Mouse (Mus musculus): ENCODE measurements around the gene Rasa4. TPM values are rescaled to one million over a fixed set of nuclear protein-coding genes. Genes with fewer than 3 reads are reported as not detected.
"Not testable (repeated sequence)": the region's sequence is repeated elsewhere in the genome, so short reads cannot be mapped to it uniquely, and the experiment has no call there.

Rasa4 gene
- polyA plus RNA-seq, 1 experiment from 2014 or later, result 2.3 TPM

- Histone ChIP-seq H3K9me3 (replicated peaks; ENCODE audit: control insufficient read depth, low read length) (no peaks in the 10 kb centered on the region; the same call in 1 of the 2 replicates), H3K9ac (ENCODE audit: low read length) (no peak overlapping the region), H3K4me1 (ENCODE audit: control insufficient read depth, insufficient read depth, low read length) (no peaks in the 10 kb centered on the region), H3K4me2 (ENCODE audit: low read depth, low read length) (no peak overlapping the region), H3K36me3 (ENCODE audit: control insufficient read depth, insufficient read depth) (peaks cover 20% of the 10 kb centered on the region), H3K27ac (ENCODE audit: low read length) (no peak overlapping the region), H3K27me3 (ENCODE audit: control insufficient read depth, insufficient read depth, low read length) (no peaks in the 10 kb centered on the region), H3K4me3 (ENCODE audit: low read length) (no peak overlapping the region)
- ATAC-seq (replicated peaks; ENCODE audit: extremely low read depth, insufficient read depth, low FRiP score), result no peak
- 85% methylated on average over 5 of the region's 5 CpGs for WGBS
Measured at GRCm38 (mm10) chr5:136142746-136143145, 59.0 kb downstream of the Rasa4 start.

DNA sequence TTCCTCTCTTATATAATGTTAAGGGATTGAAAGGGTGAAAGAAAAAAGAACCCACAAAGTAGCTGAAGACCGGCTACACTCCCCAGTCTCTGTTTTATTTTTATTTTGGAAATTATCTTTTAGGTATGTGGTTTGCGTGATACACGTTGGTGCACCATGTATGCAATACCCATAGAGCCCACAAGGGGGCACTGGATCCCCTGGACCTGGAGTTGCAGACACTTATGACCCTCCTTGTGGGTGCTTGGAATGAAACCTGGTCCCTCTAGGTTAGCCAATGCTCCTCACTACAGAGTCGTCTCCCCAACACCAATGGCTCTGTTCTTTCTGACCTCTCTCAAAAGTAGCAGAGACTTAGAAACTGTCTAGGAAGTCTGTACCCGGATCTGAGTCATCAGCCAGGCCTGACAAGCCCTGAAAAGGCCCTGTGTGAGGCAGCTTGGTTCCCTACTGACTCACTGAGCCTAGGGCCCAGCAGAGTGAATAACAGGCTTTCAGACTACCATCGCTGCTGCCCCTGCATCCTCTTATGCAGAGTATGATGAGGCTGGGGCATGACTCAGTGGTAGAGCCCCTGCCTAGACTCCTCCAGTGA is 59.5 kb downstream of the Rasa4 start:
- ATAC-seq (replicated peaks; ENCODE audit: extremely low read depth, insufficient read depth, low FRiP score), result no peak
- Histone ChIP-seq H3K4me2 (ENCODE audit: low read depth, low read length) (no peak overlapping the region), H3K4me3 (ENCODE audit: low read length) (no peak overlapping the region), H3K27me3 (ENCODE audit: control insufficient read depth, insufficient read depth, low read length) (no peaks in the 10 kb centered on the region), H3K4me1 (ENCODE audit: control insufficient read depth, insufficient read depth, low read length) (no peaks in the 10 kb centered on the region), H3K9ac (ENCODE audit: low read length) (no peak overlapping the region), H3K9me3 (replicated peaks; ENCODE audit: control insufficient read depth, low read length) (no peaks in the 10 kb centered on the region; the same call in 1 of the 2 replicates), H3K27ac (ENCODE audit: low read length) (no peak overlapping the region), H3K36me3 (ENCODE audit: control insufficient read depth, insufficient read depth) (peaks cover 20% of the 10 kb centered on the region)
- WGBS, result 87% methylated on average over 6 of the region's 6 CpGs

- H3K9ac ChIP-seq (ENCODE audit: low read length), result no peak overlapping the region; the same call in 1 of the 2 replicates
- WGBS, result 60% methylated on average over 12 of the region's 12 CpGs
- no peaks in the 10 kb centered on the region for H3K4me1 ChIP-seq (ENCODE audit: control insufficient read depth, insufficient read depth, low read length)
- H3K4me2 ChIP-seq (ENCODE audit: low read depth, low read length), result no peak overlapping the region
- H3K36me3 ChIP-seq (ENCODE audit: control insufficient read depth, insufficient read depth), result peaks cover 16% of the 10 kb centered on the region
- no peak overlapping the region for H3K4me3 ChIP-seq (ENCODE audit: low read length)
- no peak overlapping the region for H3K27ac ChIP-seq (ENCODE audit: low read length)
- no peak for ATAC-seq (replicated peaks; ENCODE audit: extremely low read depth, insufficient read depth, low FRiP score)
- H3K9me3 ChIP-seq (replicated peaks; ENCODE audit: control insufficient read depth, low read length), result no peaks in the 10 kb centered on the region; the same call in 1 of the 2 replicates
- no peaks in the 10 kb centered on the region for H3K27me3 ChIP-seq (ENCODE audit: control insufficient read depth, insufficient read depth, low read length)
Measured at GRCm38 (mm10) chr5:136144606-136145430, 61.1 kb downstream of the Rasa4 start.

- Histone ChIP-seq H3K4me2 (ENCODE audit: low read depth, low read length) (no peak overlapping the region), H3K4me3 (ENCODE audit: low read length) (no peak overlapping the region), H3K4me1 (ENCODE audit: control insufficient read depth, insufficient read depth, low read length) (no peaks in the 10 kb centered on the region), H3K36me3 (ENCODE audit: control insufficient read depth, insufficient read depth) (peaks cover 3% of the 10 kb centered on the region; the same call in 1 of the 2 replicates), H3K27me3 (ENCODE audit: control insufficient read depth, insufficient read depth, low read length) (no peaks in the 10 kb centered on the region), H3K9ac (ENCODE audit: low read length) (no peak overlapping the region), H3K27ac (ENCODE audit: low read length) (no peak overlapping the region), H3K9me3 (replicated peaks; ENCODE audit: control insufficient read depth, low read length) (no peaks in the 10 kb centered on the region; the same call in 1 of the 2 replicates)
- 95% methylated on average over 1 of the region's 1 CpGs for WGBS
- no peak for ATAC-seq (replicated peaks; ENCODE audit: extremely low read depth, insufficient read depth, low FRiP score)
Measured at GRCm38 (mm10) chr5:136146936-136147335, 63.2 kb downstream of the Rasa4 start.

DNA sequence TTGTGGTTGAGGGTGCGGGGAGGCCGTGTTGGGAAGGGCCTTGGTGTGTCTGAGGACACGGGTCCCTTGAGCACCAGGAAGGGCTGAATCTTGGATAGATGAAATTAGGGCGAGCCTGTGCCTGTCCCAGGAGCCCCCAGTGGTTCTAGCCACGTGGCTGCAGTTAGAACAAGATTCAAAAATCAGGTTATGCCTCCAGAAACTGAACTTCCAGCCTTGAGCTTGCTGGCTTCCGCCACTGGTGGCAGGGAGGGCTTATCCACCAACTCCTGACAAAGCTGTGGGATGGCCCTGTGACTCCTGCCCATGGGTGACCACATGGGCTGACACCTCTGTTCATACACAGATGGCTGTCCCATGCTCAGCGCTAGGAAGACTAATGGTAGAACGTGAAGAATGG is 64.0 kb downstream of the Rasa4 start:
- Histone ChIP-seq H3K9me3 (replicated peaks; ENCODE audit: control insufficient read depth, low read length) (no peaks in the 10 kb centered on the region), H3K27ac (ENCODE audit: low read length) (no peak overlapping the region), H3K36me3 (ENCODE audit: control insufficient read depth, insufficient read depth) (no peaks in the 10 kb centered on the region), H3K4me1 (ENCODE audit: control insufficient read depth, insufficient read depth, low read length) (no peaks in the 10 kb centered on the region), H3K4me2 (ENCODE audit: low read depth, low read length) (no peak overlapping the region), H3K4me3 (ENCODE audit: low read length) (no peak overlapping the region), H3K27me3 (ENCODE audit: control insufficient read depth, insufficient read depth, low read length) (no peaks in the 10 kb centered on the region), H3K9ac (ENCODE audit: low read length) (no peak overlapping the region)
- WGBS, result 66% methylated on average over 8 of the region's 8 CpGs
- ATAC-seq (replicated peaks; ENCODE audit: extremely low read depth, insufficient read depth, low FRiP score), result no peak

- not testable (repeated sequence) for H3K4me1 ChIP-seq (ENCODE audit: control insufficient read depth, insufficient read depth, low read length); H3K4me2 ChIP-seq (ENCODE audit: low read depth, low read length); H3K4me3 ChIP-seq (ENCODE audit: low read length); H3K27ac ChIP-seq (ENCODE audit: low read length); H3K36me3 ChIP-seq (ENCODE audit: control insufficient read depth, insufficient read depth); H3K9ac ChIP-seq (ENCODE audit: low read length); H3K27me3 ChIP-seq (ENCODE audit: control insufficient read depth, insufficient read depth, low read length); H3K9me3 ChIP-seq (replicated peaks; ENCODE audit: control insufficient read depth, low read length)
- peak; percentile 41 for ATAC-seq (replicated peaks; ENCODE audit: extremely low read depth, insufficient read depth, low FRiP score)
- 74% methylated on average over 5 of the region's 5 CpGs for WGBS
Measured at GRCm38 (mm10) chr5:136149134-136149576, 65.4 kb downstream of the Rasa4 start.

- Histone ChIP-seq H3K4me1 (ENCODE audit: control insufficient read depth, insufficient read depth, low read length) (no peaks in the 10 kb centered on the region), H3K36me3 (ENCODE audit: control insufficient read depth, insufficient read depth) (no peaks in the 10 kb centered on the region), H3K27me3 (ENCODE audit: control insufficient read depth, insufficient read depth, low read length) (no peaks in the 10 kb centered on the region), H3K4me3 (ENCODE audit: low read length) (no peak overlapping the region), H3K4me2 (ENCODE audit: low read depth, low read length) (no peak overlapping the region), H3K27ac (ENCODE audit: low read length) (no peak overlapping the region), H3K9me3 (replicated peaks; ENCODE audit: control insufficient read depth, low read length) (no peaks in the 10 kb centered on the region), H3K9ac (ENCODE audit: low read length) (no peak overlapping the region)
- 74% methylated on average over 8 of the region's 8 CpGs for WGBS
- ATAC-seq (replicated peaks; ENCODE audit: extremely low read depth, insufficient read depth, low FRiP score), result no peak
Measured at GRCm38 (mm10) chr5:136152365-136152764, 68.6 kb downstream of the Rasa4 start.

DNA sequence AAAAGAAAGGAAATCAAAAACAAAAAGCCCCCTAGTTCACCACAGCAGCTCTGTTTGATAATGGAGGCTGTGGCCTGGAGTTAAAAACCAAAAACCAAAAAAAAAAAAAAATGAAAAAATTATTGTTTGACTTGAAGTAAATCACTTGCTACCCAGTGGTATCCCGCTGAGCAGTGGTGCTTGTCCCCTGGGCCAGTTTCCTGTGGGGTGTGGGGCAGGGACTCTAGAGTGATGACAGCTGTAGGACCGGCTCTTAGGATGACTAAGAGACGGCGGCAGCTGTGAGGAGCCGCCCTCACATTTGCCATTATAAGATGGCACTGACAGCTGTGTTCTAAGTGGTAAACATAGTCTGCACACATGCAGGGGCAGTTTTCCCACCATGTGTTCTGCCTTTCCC is 71.7 kb downstream of the Rasa4 start:
- H3K36me3 ChIP-seq (ENCODE audit: control insufficient read depth, insufficient read depth), result no peaks in the 10 kb centered on the region
- H3K4me2 ChIP-seq (ENCODE audit: low read depth, low read length), result no peak overlapping the region
- H3K4me1 ChIP-seq (ENCODE audit: control insufficient read depth, insufficient read depth, low read length), result no peaks in the 10 kb centered on the region
- 58% methylated on average over 5 of the region's 5 CpGs for WGBS
- H3K27ac ChIP-seq (ENCODE audit: low read length), result no peak overlapping the region
- no peak overlapping the region for H3K4me3 ChIP-seq (ENCODE audit: low read length)
- no peak for ATAC-seq (replicated peaks; ENCODE audit: extremely low read depth, insufficient read depth, low FRiP score)
- no peaks in the 10 kb centered on the region for H3K27me3 ChIP-seq (ENCODE audit: control insufficient read depth, insufficient read depth, low read length)
- H3K9ac ChIP-seq (ENCODE audit: low read length), result no peak overlapping the region
- H3K9me3 ChIP-seq (replicated peaks; ENCODE audit: control insufficient read depth, low read length), result no peaks in the 10 kb centered on the region

GRCm38 (mm10) chr5:136160084-136160483 is 76.4 kb downstream of the Rasa4 start:
- WGBS, result 85% methylated on average over 11 of the region's 12 CpGs
- not testable (repeated sequence) for ATAC-seq (replicated peaks; ENCODE audit: extremely low read depth, insufficient read depth, low FRiP score); H3K36me3 ChIP-seq (ENCODE audit: control insufficient read depth, insufficient read depth)

More at GRCm38 (mm10) chr5:136160084-136160483, 76.4 kb downstream of the Rasa4 start:
- H3K27ac ChIP-seq (ENCODE audit: low read length); H3K9me3 ChIP-seq (replicated peaks; ENCODE audit: control insufficient read depth, low read length); H3K4me2 ChIP-seq (ENCODE audit: low read depth, low read length); H3K4me3 ChIP-seq (ENCODE audit: low read length); H3K4me1 ChIP-seq (ENCODE audit: control insufficient read depth, insufficient read depth, low read length); H3K27me3 ChIP-seq (ENCODE audit: control insufficient read depth, insufficient read depth, low read length); H3K9ac ChIP-seq (ENCODE audit: low read length): not testable (repeated sequence)

All from heart, embryonic 16.5 days (tissue).